8 mouse cellular contexts compared by ENCODE assay signal in the genomic region with DNA sequence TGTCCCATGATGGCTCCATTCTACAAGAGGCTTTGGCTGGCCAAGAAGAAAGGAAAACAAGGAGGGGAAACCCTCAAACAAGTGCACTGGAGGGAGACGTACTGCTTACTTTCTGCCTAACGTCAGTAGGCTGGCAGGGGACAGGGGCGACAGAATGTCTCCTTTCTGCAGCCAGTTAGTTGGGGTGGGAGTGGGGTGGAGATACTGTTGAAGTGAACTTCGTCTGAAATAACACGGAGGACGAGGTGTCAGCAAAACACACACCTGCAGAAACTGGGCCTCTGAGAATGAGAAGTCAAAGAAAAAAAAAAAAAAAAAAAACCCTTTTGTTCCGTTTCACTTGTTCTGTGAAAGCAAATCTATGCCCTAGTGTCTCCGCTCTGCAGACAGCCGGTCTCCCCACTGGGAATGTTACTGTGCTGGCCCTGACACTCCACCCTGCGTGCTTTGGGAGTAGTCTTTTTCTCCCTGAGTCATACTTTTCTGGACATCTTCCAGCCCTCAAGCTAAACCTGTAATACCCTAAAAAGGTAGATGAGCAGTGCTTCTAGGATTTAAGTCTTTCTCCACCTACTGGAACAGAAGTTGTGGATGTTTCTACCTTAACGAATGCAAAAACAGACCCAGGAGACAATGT.
DNase-seq lines count a peak whose midpoint lies in the region; ATAC-seq lines count a peak whose summit lies in the region.

No protein-coding gene starts in this region.

- WGBS in kidney, embryonic 14.5 days: 28% methylated on average over 11 of the region's 11 CpGs
- 23% methylated on average over 11 of the region's 11 CpGs for WGBS in heart, embryonic 11.5 days (ENCODE audit: insufficient replicate concordance)
- WGBS in limb, embryonic 10.5 days: 81% methylated on average over 11 of the region's 11 CpGs

- H3K36me3 ChIP-seq in kidney, embryonic 14.5 days (ENCODE audit: control insufficient read depth, insufficient read depth, low read length): 0 out of 2 replicates have a peak, but pooled peaks cover 3% of the 10 kb centered on the region
- H3K36me3 ChIP-seq in heart, embryonic 11.5 days (ENCODE audit: control insufficient read depth, insufficient read depth, low read length): no peaks in the 10 kb centered on the region
- peaks cover 6% of the 10 kb centered on the region; the same call in 1 of the 2 replicates for H3K36me3 ChIP-seq in limb, embryonic 10.5 days

- H3K27ac ChIP-seq in kidney, embryonic 14.5 days (ENCODE audit: low read depth, low read length): peak overlapping the region; percentile 33
- H3K27ac ChIP-seq in heart, embryonic 11.5 days (ENCODE audit: low read depth, low read length): peak overlapping the region; percentile 60
- no peak overlapping the region; the same call in 1 of the 2 replicates for H3K27ac ChIP-seq in limb, embryonic 10.5 days

- no peak overlapping the region for H3K9ac ChIP-seq in kidney, embryonic 14.5 days (ENCODE audit: low read depth, low read length)
- no peak overlapping the region for H3K9ac ChIP-seq in heart, embryonic 11.5 days (ENCODE audit: low read depth, low read length)

- no peaks in the 10 kb centered on the region for H3K9me3 ChIP-seq in kidney, embryonic 14.5 days (ENCODE audit: control insufficient read depth, low read length)
- no peaks in the 10 kb centered on the region for H3K9me3 ChIP-seq in heart, embryonic 11.5 days (replicated peaks; ENCODE audit: control insufficient read depth, low read length)
- H3K9me3 ChIP-seq in limb, embryonic 10.5 days (replicated peaks): no peaks in the 10 kb centered on the region

- H3K4me3 ChIP-seq in kidney, embryonic 14.5 days (ENCODE audit: low read length): no peak overlapping the region
- no peak overlapping the region for H3K4me3 ChIP-seq in heart, embryonic 11.5 days (ENCODE audit: low read depth, low read length)
- H3K4me3 ChIP-seq in limb, embryonic 10.5 days: no peak overlapping the region

- H3K4me1 ChIP-seq in kidney, embryonic 14.5 days (ENCODE audit: control insufficient read depth, insufficient read depth, low read length): peaks cover 57% of the 10 kb centered on the region
- peaks cover 83% of the 10 kb centered on the region for H3K4me1 ChIP-seq in heart, embryonic 11.5 days (ENCODE audit: control insufficient read depth, insufficient read depth, low read length)
- peaks cover 62% of the 10 kb centered on the region for H3K4me1 ChIP-seq in limb, embryonic 10.5 days

- no peaks in the 10 kb centered on the region for H3K27me3 ChIP-seq in kidney, embryonic 14.5 days (ENCODE audit: control insufficient read depth, insufficient read depth, low read length)
- no peaks in the 10 kb centered on the region for H3K27me3 ChIP-seq in heart, embryonic 11.5 days (ENCODE audit: control insufficient read depth, insufficient read depth, low read length)
- no peaks in the 10 kb centered on the region for H3K27me3 ChIP-seq in limb, embryonic 10.5 days (ENCODE audit: low read depth, poor library complexity, severe bottlenecking)

- no peak overlapping the region for H3K4me2 ChIP-seq in kidney, embryonic 14.5 days (replicated peaks; ENCODE audit: low read depth, low read length)
- peak overlapping the region; percentile 4; the same call in 1 of the 2 replicates for H3K4me2 ChIP-seq in heart, embryonic 11.5 days

- no peak for DNase-seq in kidney, adult 18-20 months
- DNase-seq in Muller cell, postnatal 12 days (ENCODE audit: inconsistent ontology term): peak; percentile 58
- DNase-seq in limb, embryonic 10.5 days (ENCODE audit: low spot score): no peak
- no peak for DNase-seq in layer of hippocampus, adult 8-10 months (ENCODE audit: low spot score in 2 of 2)
- no peak for DNase-seq in ovary, postnatal 36 days (ENCODE audit: low spot score)

- no peak for ATAC-seq in kidney, embryonic 14.5 days (ENCODE audit: low FRiP score, low TSS enrichment)
- no peak for ATAC-seq in heart, embryonic 11.5 days (replicated peaks; ENCODE audit: insufficient number of reproducible peaks, low FRiP score, low TSS enrichment)
- ATAC-seq in neutrophil, adult 5-6 weeks (ENCODE audit: extremely low read depth, insufficient number of reproducible peaks, low FRiP score, poor library complexity, severe bottlenecking): peak; percentile 4; the same call in 1 of the 2 replicates
